Mouse (Mus musculus) heart, postnatal 0 days (tissue): ENCODE measurements around the gene Lin54.

Source experiments
- CTCF ChIP-seq: IDR thresholded peaks from 2 replicates; pipeline ENCODE4 v1.5.1; 2016; ENCODE audit warnings: antibody characterized with exemption, control low read depth, low read depth
- EP300 ChIP-seq: IDR thresholded peaks from 2 replicates; pipeline ENCODE4 v1.6.1; 2016; ENCODE audit warnings: antibody characterized with exemption, low read depth

DNA sequence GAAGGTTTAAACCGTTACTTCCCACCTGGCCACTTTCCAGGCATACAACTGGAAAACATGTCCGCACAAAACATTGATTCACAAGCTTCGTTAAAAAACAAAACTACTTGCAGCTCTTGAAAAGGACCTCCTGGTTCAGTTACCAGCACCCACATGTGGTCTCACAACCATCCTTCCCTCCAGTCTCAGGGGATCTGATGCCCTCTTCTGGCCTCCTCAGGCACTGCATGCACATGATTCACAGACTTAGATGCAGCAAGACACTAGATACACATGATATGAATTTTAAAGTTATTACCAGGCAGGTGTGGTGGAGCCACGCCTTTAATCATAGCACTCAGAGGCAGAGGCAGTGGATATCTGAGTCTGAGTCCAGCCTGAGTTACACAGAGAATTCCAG lies 63.4 kb downstream of the Lin54 start:
- TF ChIP-seq CTCF (no peak), EP300 (no peak)
